Mouse (Mus musculus) thymus, adult 2 months (tissue): ENCODE data around the gene Pip5k1b.

Experiments used
- CTCF ChIP-seq: fragments of 200-500 bp; IDR thresholded peaks from 2 replicates; pipeline ENCODE4 v1.5.1; 2012; ENCODE audit warnings: mild to moderate bottlenecking, control low read depth, low read length, moderate library complexity, borderline replicate concordance; ENCODE audit not compliant: control insufficient read depth, poor library complexity, insufficient read depth; ENCODE audit errors: extremely low read depth
- POLR2A ChIP-seq: fragments of 200-500 bp; IDR thresholded peaks from 2 replicates; pipeline ENCODE4 v1.6.1; 2012; ENCODE audit warnings: mild to moderate bottlenecking, low read length, control low read depth, moderate library complexity; ENCODE audit not compliant: control insufficient read depth, poor library complexity, insufficient read depth; ENCODE audit errors: extremely low read depth

- TF ChIP-seq POLR2A (no peak), CTCF (no peak)
Measured at GRCm38 (mm10) chr19:24391519-24392251, 164.0 kb downstream of the Pip5k1b start.
